Mouse (Mus musculus) myocyte (in vitro differentiated cells): ENCODE measurements around the gene Cdc42bpa. TPM values are rescaled to one million over a fixed set of nuclear protein-coding genes. Genes with fewer than 3 reads are reported as not detected.

Source experiments
- H3K27me3 ChIP-seq: one replicate; pipeline ENCODE4 v1.6.1; 2011; ENCODE audit not compliant: control insufficient read depth, insufficient read depth, insufficient read length
- H3K36me3 ChIP-seq: one replicate; pipeline ENCODE4 v1.6.1; 2011; ENCODE audit not compliant: control insufficient read depth, insufficient read depth
- H3K4me2 ChIP-seq: one replicate; pipeline ENCODE4 v1.6.1; 2011; ENCODE audit warnings: low read depth, control low read depth
- H3K4me3 ChIP-seq: one replicate; pipeline ENCODE4 v1.5.1; 2011; ENCODE audit warnings: mild to moderate bottlenecking, control low read depth, moderate library complexity
- H3K79me2 ChIP-seq: one replicate; pipeline ENCODE4 v1.6.1; 2011; ENCODE audit not compliant: control insufficient read depth, insufficient read depth
- H3ac ChIP-seq: one replicate; pipeline ENCODE4 v1.6.1; 2011; ENCODE audit not compliant: control insufficient read depth, insufficient read length
- CEBPB ChIP-seq: IDR thresholded peaks from 2 replicates; pipeline ENCODE4 v1.6.1; 2011; ENCODE audit warnings: mild to moderate bottlenecking, moderate library complexity; ENCODE audit not compliant: poor library complexity, insufficient read depth, severe bottlenecking
- E2F4 ChIP-seq: IDR thresholded peaks from one replicate; pipeline ENCODE4 v1.6.1; 2011; ENCODE audit warnings: mild to moderate bottlenecking, control low read depth, moderate library complexity; ENCODE audit not compliant: insufficient read depth
- MAX ChIP-seq: IDR thresholded peaks from one replicate; pipeline ENCODE4 v1.6.1; 2011; ENCODE audit warnings: low read depth, mild to moderate bottlenecking, control low read depth
- MYOD1 ChIP-seq, 3 experiments: IDR thresholded peaks; one replicate each; pipeline ENCODE4 v1.6.1; 2011; ENCODE audit warnings: control low read depth in 2 of 3, low read depth in 2 of 3, mild to moderate bottlenecking in 2 of 3, moderate library complexity in 1 of 3; ENCODE audit not compliant: insufficient read length in 2 of 3, control insufficient read depth in 1 of 3
- MYOG ChIP-seq, 3 experiments: IDR thresholded peaks; one replicate each; pipeline ENCODE4 v1.6.1; 2011; ENCODE audit warnings: control low read depth in 2 of 3, low read depth in 2 of 3, mild to moderate bottlenecking in 2 of 3; ENCODE audit not compliant: insufficient read length in 2 of 3, control insufficient read depth in 1 of 3, insufficient read depth in 1 of 3
- POLR2A ChIP-seq: IDR thresholded peaks from one replicate; pipeline ENCODE4 v1.6.1; 2011; ENCODE audit warnings: low read depth, mild to moderate bottlenecking, control low read depth, moderate library complexity; ENCODE audit not compliant: insufficient read length
- POLR2AphosphoS2 ChIP-seq: IDR thresholded peaks from one replicate; pipeline ENCODE4 v1.6.1; 2011; ENCODE audit warnings: low read depth, control low read depth; ENCODE audit not compliant: insufficient read length
- REST ChIP-seq: IDR thresholded peaks from one replicate; pipeline ENCODE4 v1.6.1; 2011; ENCODE audit warnings: mild to moderate bottlenecking, control low read depth, moderate library complexity; ENCODE audit not compliant: insufficient read depth, insufficient read length
- SRF ChIP-seq: IDR thresholded peaks from one replicate; pipeline ENCODE4 v1.6.1; 2011; ENCODE audit warnings: low read depth; ENCODE audit not compliant: control insufficient read depth, insufficient read length
- TCF12 ChIP-seq: IDR thresholded peaks from one replicate; pipeline ENCODE4 v1.6.1; 2011; ENCODE audit warnings: mild to moderate bottlenecking, control low read depth; ENCODE audit not compliant: poor library complexity, insufficient read depth, severe bottlenecking
- TCF3 ChIP-seq: IDR thresholded peaks from one replicate; pipeline ENCODE4 v1.6.1; 2011; ENCODE audit warnings: low read depth, control low read depth; ENCODE audit not compliant: insufficient read length
- USF1 ChIP-seq: IDR thresholded peaks from one replicate; pipeline ENCODE4 v1.6.1; 2011; ENCODE audit warnings: low read depth, mild to moderate bottlenecking, control low read depth, moderate library complexity
- polyA plus RNA-seq: library from polyadenylated mRNA; unstranded; fragments of >200 nt; fragmentation: generic; extraction: Trizol; gene quantifications from one replicate; pipeline ENCODE4 v1.2.1, GENCODE M21; 2012; ENCODE audit warnings: missing spikeins

Gene Cdc42bpa
- polyA plus RNA-seq, 1 experiment, result 14.3 TPM

- Histone ChIP-seq H3K4me3 (no peak overlapping the region), H3K27me3 (no peaks in the 10 kb centered on the region), H3K79me2 (no peaks in the 10 kb centered on the region), H3K4me2 (no peak overlapping the region), H3K36me3 (no peaks in the 10 kb centered on the region), H3ac (no peak overlapping the region)
- TF ChIP-seq TCF12 (no peak), POLR2AphosphoS2 (no peak), E2F4 (no peak), POLR2A (no peak), REST (no peak), TCF3 (no peak), MYOD1 (IDR thresholded peaks at IDR 0.05; ENCODE audit: control insufficient read depth in 1 of 3, insufficient read length in 2 of 3, low read depth in 2 of 3) (no peak), MYOG (IDR thresholded peaks at IDR 0.05; ENCODE audit: control insufficient read depth in 1 of 3, insufficient read depth in 1 of 3, insufficient read length in 2 of 3, low read depth in 2 of 3) (no peak), CEBPB (no peak)
These were observed 26.2 kb upstream of the Cdc42bpa start for GRCm38 (mm10) chr1:179934064-179934463.

- TF ChIP-seq MAX (no peak), SRF (no peak), MYOG (IDR thresholded peaks at IDR 0.05; ENCODE audit: control insufficient read depth in 1 of 3, insufficient read depth in 1 of 3, insufficient read length in 2 of 3, low read depth in 2 of 3) (no peak), TCF12 (no peak)
- Histone ChIP-seq H3ac (no peak overlapping the region), H3K79me2 (no peaks in the 10 kb centered on the region), H3K27me3 (no peaks in the 10 kb centered on the region), H3K4me2 (no peak overlapping the region), H3K36me3 (no peaks in the 10 kb centered on the region), H3K4me3 (no peak overlapping the region)
These were observed 20.0 kb upstream of the Cdc42bpa start for GRCm38 (mm10) chr1:179940071-179940786.

DNA sequence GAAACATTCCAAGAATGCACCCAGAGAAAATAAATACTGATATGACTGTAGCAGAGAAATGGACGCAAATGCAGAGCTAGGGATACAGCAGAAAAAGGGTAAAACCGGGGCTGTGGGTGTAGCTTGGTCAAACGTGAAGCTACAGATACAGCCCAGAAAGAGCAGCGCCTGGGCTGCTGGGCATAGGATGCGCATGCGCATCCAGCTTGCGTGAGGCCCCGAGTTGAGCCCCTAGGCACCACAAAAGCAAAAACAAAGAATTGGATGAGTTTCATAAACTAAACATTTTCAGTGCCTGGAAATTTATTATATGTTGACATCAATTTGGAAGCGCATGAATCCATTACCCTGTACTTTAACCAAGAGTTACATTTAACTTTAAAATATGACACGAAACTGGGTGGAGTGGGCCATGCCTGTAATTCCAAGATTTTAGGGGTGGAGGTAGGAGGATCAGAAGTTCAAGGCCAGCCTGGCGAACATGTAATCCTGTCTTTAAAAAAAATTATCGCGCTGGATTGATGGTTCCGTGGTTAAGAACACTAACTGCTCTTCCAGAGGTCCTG, 19.4 kb upstream of the Cdc42bpa start:
- H3K79me2 ChIP-seq, result no peaks in the 10 kb centered on the region
- TF ChIP-seq MYOD1 (IDR thresholded peaks at IDR 0.05; ENCODE audit: control insufficient read depth in 1 of 3, insufficient read length in 2 of 3, low read depth in 2 of 3) (no peak), TCF12 (no peak), SRF (no peak), CEBPB (no peak), TCF3 (no peak), POLR2AphosphoS2 (no peak), USF1 (no peak), MAX (no peak), E2F4 (no peak), REST (no peak), POLR2A (no peak), MYOG (IDR thresholded peaks at IDR 0.05; ENCODE audit: control insufficient read depth in 1 of 3, insufficient read depth in 1 of 3, insufficient read length in 2 of 3, low read depth in 2 of 3) (no peak)
- no peak overlapping the region for H3K4me2 ChIP-seq
- no peaks in the 10 kb centered on the region for H3K27me3 ChIP-seq
- H3ac ChIP-seq, result no peak overlapping the region
- H3K4me3 ChIP-seq, result no peak overlapping the region
- H3K36me3 ChIP-seq, result no peaks in the 10 kb centered on the region

- Histone ChIP-seq H3K36me3 (no peaks in the 10 kb centered on the region), H3K4me3 (no peak overlapping the region), H3K79me2 (no peaks in the 10 kb centered on the region), H3K27me3 (no peaks in the 10 kb centered on the region), H3ac (no peak overlapping the region), H3K4me2 (peak overlapping the region; percentile 57)
- TF ChIP-seq POLR2AphosphoS2, result no peak
- 0 out of 2 replicates have a peak, but pooled peaks have one; percentile 54 for TF ChIP-seq CEBPB
These were observed 15.3 kb upstream of the Cdc42bpa start for GRCm38 (mm10) chr1:179945017-179945416.

- Histone ChIP-seq H3K79me2 (no peaks in the 10 kb centered on the region), H3ac (no peak overlapping the region), H3K27me3 (no peaks in the 10 kb centered on the region), H3K4me2 (no peak overlapping the region), H3K4me3 (no peak overlapping the region), H3K36me3 (no peaks in the 10 kb centered on the region)
- TF ChIP-seq MYOD1 (IDR thresholded peaks at IDR 0.05; ENCODE audit: control insufficient read depth in 1 of 3, insufficient read length in 2 of 3, low read depth in 2 of 3) (peak in 1 of 3 experiments; percentile 11), MAX (no peak)
These were observed 13.7 kb upstream of the Cdc42bpa start for GRCm38 (mm10) chr1:179946616-179947015.
